Mouse (Mus musculus): ENCODE measurements around the gene Gstm1. TPM values are rescaled to one million over a fixed set of nuclear protein-coding genes. Genes with fewer than 3 reads are reported as not detected.
A peak's percentile ranks its signal among the peaks of the same experiment; 100 is the strongest.
"Not testable (repeated sequence)": the region's sequence is repeated elsewhere in the genome, so short reads cannot be mapped to it uniquely, and the experiment has no call there.

Gstm1 gene
- total RNA-seq, 2 experiments from 2014 or later = 423 to 620 TPM

- DNase-seq (ENCODE audit: low spot score in 2 of 2) = no peak
These were observed 532 bp upstream of the Gstm1 start for GRCm38 (mm10) chr3:108018190-108018820.

GRCm38 (mm10) chr3:108016468-108016867 is 1.3 kb downstream of the Gstm1 start:
- not testable (repeated sequence) for DNase-seq (ENCODE audit: low spot score in 2 of 2)

- DNase-seq (ENCODE audit: low spot score in 2 of 2) = no peak
These were observed 2.8 kb downstream of the Gstm1 start for GRCm38 (mm10) chr3:108014974-108015346.

GRCm38 (mm10) chr3:108014098-108014973 is 3.4 kb downstream of the Gstm1 start:
- no peak for DNase-seq (ENCODE audit: low spot score in 2 of 2)

GRCm38 (mm10) chr3:108013331-108013871 is 4.4 kb downstream of the Gstm1 start:
- DNase-seq (ENCODE audit: low spot score in 2 of 2) = peak; percentile 45

- DNase-seq (ENCODE audit: low spot score in 2 of 2) = no peak
These were observed 6.2 kb downstream of the Gstm1 start for GRCm38 (mm10) chr3:108011558-108011957.

- no peak for DNase-seq (ENCODE audit: low spot score in 2 of 2)
These were observed 7.5 kb downstream of the Gstm1 start for GRCm38 (mm10) chr3:108010286-108010685.

GRCm38 (mm10) chr3:108002021-108002420 is 15.8 kb downstream of the Gstm1 start:
- DNase-seq (ENCODE audit: low spot score in 2 of 2) = no peak

GRCm38 (mm10) chr3:107999491-107999890 is 18.3 kb downstream of the Gstm1 start:
- DNase-seq (ENCODE audit: low spot score in 2 of 2) = no peak

GRCm38 (mm10) chr3:107998591-107998990 is 19.2 kb downstream of the Gstm1 start:
- DNase-seq (ENCODE audit: low spot score in 2 of 2) = no peak

- no peak for DNase-seq (ENCODE audit: low spot score in 2 of 2)
These were observed 21.2 kb downstream of the Gstm1 start for GRCm38 (mm10) chr3:107996576-107996975.

GRCm38 (mm10) chr3:107995974-107996373 is 21.8 kb downstream of the Gstm1 start:
- not testable (repeated sequence) for DNase-seq (ENCODE audit: low spot score in 2 of 2)

- DNase-seq (ENCODE audit: low spot score in 2 of 2) = peak in 1 of 2 experiments; percentile 35
These were observed 31.7 kb downstream of the Gstm1 start, which contains the start of gene Gstm2 for GRCm38 (mm10) chr3:107986041-107986562. TSS of gene Gstm2 (minus strand) at chr3:107986453.

GRCm38 (mm10) chr3:107985141-107985540 is 32.6 kb downstream of the Gstm1 start:
- DNase-seq (ENCODE audit: low spot score in 2 of 2) = not testable (repeated sequence)

GRCm38 (mm10) chr3:107984471-107984870 is 33.3 kb downstream of the Gstm1 start:
- DNase-seq (ENCODE audit: low spot score in 2 of 2) = no peak

GRCm38 (mm10) chr3:107983771-107984170 is 34.0 kb downstream of the Gstm1 start:
- no peak for DNase-seq (ENCODE audit: low spot score in 2 of 2)

- no peak for DNase-seq (ENCODE audit: low spot score in 2 of 2)
These were observed 35.0 kb downstream of the Gstm1 start for GRCm38 (mm10) chr3:107982726-107983125.

- no peak for DNase-seq (ENCODE audit: low spot score in 2 of 2)
These were observed 36.5 kb downstream of the Gstm1 start for GRCm38 (mm10) chr3:107981261-107981660.

GRCm38 (mm10) chr3:107977691-107978090 is 40.1 kb downstream of the Gstm1 start:
- DNase-seq (ENCODE audit: low spot score in 2 of 2) = no peak

GRCm38 (mm10) chr3:107974237-107974636 is 43.5 kb downstream of the Gstm1 start:
- no peak for DNase-seq (ENCODE audit: low spot score in 2 of 2)

GRCm38 (mm10) chr3:107972070-107972469 is 45.7 kb downstream of the Gstm1 start:
- DNase-seq (ENCODE audit: low spot score in 2 of 2) = no peak

GRCm38 (mm10) chr3:107971101-107971500 is 46.7 kb downstream of the Gstm1 start:
- not testable (repeated sequence) for DNase-seq (ENCODE audit: low spot score in 2 of 2)

Data from adrenal gland, adult 18-20 months (tissue).